Mouse (Mus musculus) CH12.LX (cell line): ENCODE data around the gene Col4a1. TPM values are rescaled to one million over a fixed set of nuclear protein-coding genes. Genes with fewer than 3 reads are reported as not detected.
A peak's percentile ranks its signal among the peaks of the same experiment; 100 is the strongest.

Experiments
- DNase-seq: peaks from one replicate; pipeline ENCODE4 v3.0.0-alpha.2; 2013; ENCODE audit errors: extremely low read depth
- H3K27ac ChIP-seq: 2 replicates; pipeline ENCODE4 v1.5.1; 2012; ENCODE audit warnings: low read depth, mild to moderate bottlenecking, control low read depth, moderate library complexity; ENCODE audit not compliant: insufficient read depth
- H3K27me3 ChIP-seq: replicated peaks from 2 replicates; pipeline ENCODE3; 2012; ENCODE audit warnings: inconsistent platforms
- H3K36me3 ChIP-seq, 2 experiments: replicated peaks in 1 of 2; 2 replicates each; pipeline versions ENCODE3 to v1.6.1; 2012; ENCODE audit warnings: inconsistent platforms in 1 of 2, low read length in 1 of 2, mild to moderate bottlenecking in 1 of 2, mixed read lengths in 1 of 2, moderate library complexity in 1 of 2; ENCODE audit not compliant: control insufficient read depth in 1 of 2, insufficient read depth in 1 of 2
- H3K4me1 ChIP-seq, 2 experiments: 2 replicates each; pipeline ENCODE4 v1.6.1; 2012; ENCODE audit warnings: inconsistent platforms in 1 of 2, moderate library complexity in 1 of 2; ENCODE audit not compliant: insufficient read depth in 2 of 2, control insufficient read depth in 1 of 2
- H3K4me2 ChIP-seq: 2 replicates; pipeline ENCODE4 v1.6.1; 2012; ENCODE audit warnings: low read depth, mild to moderate bottlenecking, control low read depth; ENCODE audit not compliant: poor library complexity, insufficient read depth, severe bottlenecking
- H3K4me3 ChIP-seq, 3 experiments: fragments of 150-350 bp in 1 of 3; sonication (generic) in 1 of 3; replicated peaks in 1 of 3; 2 replicates each; pipeline versions ENCODE3 to v1.5.1; 2011 to 2012; ENCODE audit warnings: low read depth in 2 of 3, low read length in 2 of 3, mild to moderate bottlenecking in 2 of 3, moderate library complexity in 2 of 3, control low read depth in 1 of 3, improper control_type of control experiment in 1 of 3, inconsistent platforms in 1 of 3, mixed read lengths in 1 of 3; ENCODE audit not compliant: poor library complexity in 1 of 3
- H3K79me2 ChIP-seq: replicated peaks from 2 replicates; pipeline ENCODE4 v1.6.1; 2012; ENCODE audit warnings: mild to moderate bottlenecking, moderate library complexity; ENCODE audit not compliant: control insufficient read depth, poor library complexity, insufficient read depth, severe bottlenecking; ENCODE audit errors: extremely low read depth
- H3K9ac ChIP-seq: 2 replicates; pipeline ENCODE4 v1.6.1; 2012; ENCODE audit warnings: low read depth, mild to moderate bottlenecking, control low read depth, moderate library complexity; ENCODE audit not compliant: insufficient read depth
- H3K9me3 ChIP-seq: replicated peaks from 2 replicates; pipeline ENCODE3; 2012; ENCODE audit warnings: low read length, inconsistent platforms, mixed read lengths
- BHLHE40 ChIP-seq: IDR thresholded peaks from 2 replicates; pipeline ENCODE4 v1.6.1; 2011; ENCODE audit warnings: mild to moderate bottlenecking, low read depth, low read length, improper control_type of control experiment
- CHD1 ChIP-seq: IDR thresholded peaks from 2 replicates; pipeline ENCODE4 v1.6.1; 2012; ENCODE audit warnings: low read depth, low read length, improper control_type of control experiment, inconsistent platforms
- CHD2 ChIP-seq: IDR thresholded peaks from 2 replicates; pipeline ENCODE4 v1.6.1; 2011; ENCODE audit warnings: low read length, improper control_type of control experiment
- E2F4 ChIP-seq: IDR thresholded peaks from 2 replicates; pipeline ENCODE4 v1.6.1; 2011; ENCODE audit warnings: low read depth, low read length, improper control_type of control experiment; ENCODE audit not compliant: insufficient replicate concordance
- ELF1 ChIP-seq: IDR thresholded peaks from 2 replicates; pipeline ENCODE4 v1.6.1; 2014; ENCODE audit warnings: low read depth, mild to moderate bottlenecking, inconsistent platforms, low read length, improper control_type of control experiment
- EP300 ChIP-seq: IDR thresholded peaks from 2 replicates; pipeline ENCODE4 v1.6.1; 2011; ENCODE audit warnings: low read length, improper control_type of control experiment
- ETS1 ChIP-seq: conservative IDR thresholded peaks from 2 replicates; pipeline ENCODE4 v1.6.1; 2012; ENCODE audit warnings: low read depth, mild to moderate bottlenecking, inconsistent platforms, low read length, improper control_type of control experiment, moderate library complexity
- GABPA ChIP-seq: IDR thresholded peaks from 2 replicates; pipeline ENCODE4 v1.6.1; 2012; ENCODE audit warnings: low read depth, low read length, improper control_type of control experiment, inconsistent platforms; ENCODE audit not compliant: insufficient replicate concordance
- HCFC1 ChIP-seq: IDR thresholded peaks from 2 replicates; pipeline ENCODE4 v1.6.1; 2012; ENCODE audit warnings: low read depth, mild to moderate bottlenecking, inconsistent platforms, low read length, improper control_type of control experiment
- IRF4 ChIP-seq: IDR thresholded peaks from 2 replicates; pipeline ENCODE4 v1.6.1; 2014; ENCODE audit warnings: low read depth, mild to moderate bottlenecking, inconsistent platforms, low read length, improper control_type of control experiment
- JUN ChIP-seq: IDR thresholded peaks from 2 replicates; pipeline ENCODE4 v1.6.1; 2011; ENCODE audit warnings: low read depth, mild to moderate bottlenecking, low read length, improper control_type of control experiment, moderate library complexity; ENCODE audit not compliant: insufficient read depth
- JUND ChIP-seq: conservative IDR thresholded peaks from 2 replicates; pipeline ENCODE4 v1.6.1; 2011; ENCODE audit warnings: low read depth, low read length, improper control_type of control experiment
- KAT2A ChIP-seq: IDR thresholded peaks from 2 replicates; pipeline ENCODE4 v1.6.1; 2012; ENCODE audit warnings: low read length, improper control_type of control experiment, inconsistent platforms; ENCODE audit not compliant: insufficient replicate concordance
- MAFK ChIP-seq: IDR thresholded peaks from 2 replicates; pipeline ENCODE4 v1.6.1; 2011; ENCODE audit warnings: low read length, improper control_type of control experiment; ENCODE audit not compliant: insufficient replicate concordance
- MAX ChIP-seq: IDR thresholded peaks from 2 replicates; pipeline ENCODE4 v1.6.1; 2011; ENCODE audit warnings: low read length, improper control_type of control experiment
- MAZ ChIP-seq: IDR thresholded peaks from 2 replicates; pipeline ENCODE4 v1.6.1; 2012; ENCODE audit warnings: low read depth, mild to moderate bottlenecking, inconsistent platforms, low read length, improper control_type of control experiment, moderate library complexity
- MXI1 ChIP-seq: IDR thresholded peaks from 2 replicates; pipeline ENCODE4 v1.6.1; 2011; ENCODE audit warnings: mild to moderate bottlenecking, low read depth, low read length, improper control_type of control experiment
- MYC ChIP-seq: IDR thresholded peaks from 2 replicates; pipeline ENCODE4 v1.6.1; 2011; ENCODE audit warnings: low read depth, mild to moderate bottlenecking, improper control_type of control experiment, low read length
- NELFE ChIP-seq: IDR thresholded peaks from 2 replicates; pipeline ENCODE4 v1.6.1; 2011; ENCODE audit warnings: low read depth, low read length, improper control_type of control experiment
- NRF1 ChIP-seq: IDR thresholded peaks from 2 replicates; pipeline ENCODE4 v1.6.1; 2014; ENCODE audit warnings: low read depth, mild to moderate bottlenecking, inconsistent platforms, low read length, improper control_type of control experiment, moderate library complexity
- PAX5 ChIP-seq: IDR thresholded peaks from 2 replicates; pipeline ENCODE4 v1.6.1; 2012; ENCODE audit warnings: low read length, inconsistent platforms, mixed read lengths
- POLR2A ChIP-seq: IDR thresholded peaks from 2 replicates; pipeline ENCODE4 v1.6.1; 2011; ENCODE audit warnings: low read depth, mild to moderate bottlenecking, improper control_type of control experiment, low read length
- RAD21 ChIP-seq: IDR thresholded peaks from 2 replicates; pipeline ENCODE4 v1.6.1; 2011; ENCODE audit warnings: low read depth, mild to moderate bottlenecking, low read length, improper control_type of control experiment, moderate library complexity
- RCOR1 ChIP-seq: conservative IDR thresholded peaks from 2 replicates; pipeline ENCODE4 v1.6.1; 2012; ENCODE audit warnings: low read depth, mild to moderate bottlenecking, inconsistent platforms, low read length, improper control_type of control experiment
- SIN3A ChIP-seq: IDR thresholded peaks from 2 replicates; pipeline ENCODE4 v1.6.1; 2012; ENCODE audit warnings: low read length, improper control_type of control experiment, inconsistent platforms
- SMC3 ChIP-seq: IDR thresholded peaks from 2 replicates; pipeline ENCODE4 v1.6.1; 2011; ENCODE audit warnings: low read depth, low read length, improper control_type of control experiment
- TBP ChIP-seq: conservative IDR thresholded peaks from 2 replicates; pipeline ENCODE4 v1.6.1; 2011; ENCODE audit warnings: low read depth, low read length, improper control_type of control experiment
- TCF12 ChIP-seq: IDR thresholded peaks from 2 replicates; pipeline ENCODE4 v1.6.1; 2014; ENCODE audit warnings: low read depth, mild to moderate bottlenecking, inconsistent platforms, low read length, improper control_type of control experiment
- UBTF ChIP-seq: IDR thresholded peaks from 2 replicates; pipeline ENCODE4 v1.6.1; 2012; ENCODE audit warnings: low read depth, mild to moderate bottlenecking, inconsistent platforms, low read length, improper control_type of control experiment, moderate library complexity
- USF1 ChIP-seq: IDR thresholded peaks from 2 replicates; pipeline ENCODE4 v1.6.1; 2014; ENCODE audit warnings: low read depth, mild to moderate bottlenecking, inconsistent platforms, low read length, improper control_type of control experiment
- USF2 ChIP-seq: conservative IDR thresholded peaks from 2 replicates; pipeline ENCODE4 v1.6.1; 2011; ENCODE audit warnings: low read depth, low read length, improper control_type of control experiment
- ZC3H11A ChIP-seq: IDR thresholded peaks from 2 replicates; pipeline ENCODE4 v1.6.1; 2012; ENCODE audit warnings: low read depth, mild to moderate bottlenecking, inconsistent platforms, low read length, improper control_type of control experiment
- ZKSCAN1 ChIP-seq: IDR thresholded peaks from 2 replicates; pipeline ENCODE4 v1.6.1; 2012; ENCODE audit warnings: low read depth, inconsistent platforms, low read length, improper control_type of control experiment, borderline replicate concordance
- dilution Hi-C: fragments of 300-500 bp; cut with MboI; formaldehyde crosslinking; loops from 2 replicates; pipeline ENCODE4 v1.14.3; 2020; ENCODE audit warnings: low sequenced_read_pairs; ENCODE audit not compliant: extremely low pct_unique_long_range_greater_than_20kb, extremely low pct_ligation_motif_present
- in situ Hi-C: fragments of 300-500 bp; cut with MboI; formaldehyde crosslinking; loops from 3 replicates; pipeline ENCODE4 v1.14.3; 2019; ENCODE audit warnings: low sequenced_read_pairs, low pct_ligation_motif_present, low pct_unique_long_range_greater_than_20kb, mixed read lengths
- polyA plus RNA-seq: library from polyadenylated mRNA; unstranded; fragments of >175 nt; gene quantifications from 2 replicates; pipeline ENCODE4 v1.2.1, GENCODE M21; 2012; ENCODE audit warnings: low read depth; ENCODE audit not compliant: insufficient read length
- total RNA-seq, 2 experiments: library from RNA; depleted of rRNA; stranded (reverse); fragments of 300-350 nt in 1 of 2; fragments of >200 nt in 1 of 2; gene quantifications; 2 replicates each; pipeline ENCODE4 v1.2.3; 2012 to 2014

Col4a1 gene
- total and polyA plus RNA-seq, 3 experiments = 0.04 to 0.27 (median 0.13) TPM

GRCm38 (mm10) chr8:11219282-11219681 is 93.3 kb downstream of the Col4a1 start:
- Histone ChIP-seq H3K4me1 (peaks cover 3 to 9% of the 10 kb centered on the region in 2 experiments; a peak in 2 of 4 replicates), H3K27me3 (peaks cover 82% of the 10 kb centered on the region), H3K36me3 (no peaks in the 10 kb centered on the region), H3K9me3 (no peaks in the 10 kb centered on the region), H3K9ac (no peak overlapping the region), H3K79me2 (no peaks in the 10 kb centered on the region), H3K27ac (no peak overlapping the region), H3K4me2 (no peak overlapping the region), H3K4me3 (no peak overlapping the region)
- dilution Hi-C loops = no loop called here
- DNase-seq = no peak
- TF ChIP-seq GABPA (no peak), HCFC1 (no peak), JUN (no peak), MXI1 (no peak), POLR2A (no peak), MAFK (no peak), CHD2 (no peak), TBP (no peak), RAD21 (no peak), ETS1 (no peak), MAX (no peak)
- in situ Hi-C loops = no loop called here

- H3K9ac ChIP-seq = no peak overlapping the region
- no peak overlapping the region for H3K4me3 ChIP-seq
- no peaks in the 10 kb centered on the region for H3K9me3 ChIP-seq
- H3K27ac ChIP-seq = no peak overlapping the region
- in situ Hi-C loops = no loop called here
- H3K4me2 ChIP-seq = no peak overlapping the region
- peak; percentile 81 for DNase-seq
- dilution Hi-C loops = no loop called here
- H3K27me3 ChIP-seq = peaks cover 48% of the 10 kb centered on the region
- H3K36me3 ChIP-seq = no peaks in the 10 kb centered on the region
- 0 out of 4 replicates have a peak, but pooled peaks cover 0 to 4% of the 10 kb centered on the region in 2 experiments for H3K4me1 ChIP-seq
- H3K79me2 ChIP-seq = no peaks in the 10 kb centered on the region
- no peak for TF ChIP-seq EP300
- 0 out of 2 replicates have a peak, but pooled peaks have one; percentile 3 for TF ChIP-seq ZC3H11A
- TF ChIP-seq E2F4 = no peak
- TF ChIP-seq MAX = no peak
- TF ChIP-seq MYC = no peak
- TF ChIP-seq USF1 = no peak
- no peak for TF ChIP-seq ZKSCAN1
- no peak for TF ChIP-seq IRF4
- no peak for TF ChIP-seq UBTF
- peak; percentile 69 for TF ChIP-seq SMC3
- TF ChIP-seq TCF12 = no peak
- TF ChIP-seq RCOR1 = no peak
- no peak for TF ChIP-seq CHD1
- TF ChIP-seq PAX5 = no peak
- no peak for TF ChIP-seq SIN3A
- peak; percentile 48 for TF ChIP-seq RAD21
- TF ChIP-seq MAZ = no peak
- no peak for TF ChIP-seq MAFK
- TF ChIP-seq TBP = peak; percentile 79
- TF ChIP-seq NRF1 = no peak
- TF ChIP-seq JUND = no peak
- no peak for TF ChIP-seq MXI1
- TF ChIP-seq CHD2 = no peak
- TF ChIP-seq USF2 = no peak
- TF ChIP-seq NELFE = no peak
- no peak for TF ChIP-seq KAT2A
- TF ChIP-seq GABPA = no peak
- TF ChIP-seq BHLHE40 = no peak
- no peak for TF ChIP-seq ELF1
Measured at GRCm38 (mm10) chr8:11215231-11215630, 97.4 kb downstream of the Col4a1 start.
